Mouse (Mus musculus): ENCODE results near the gene Cspg4.
A peak's percentile ranks its signal among the peaks of the same experiment; 100 is the strongest.
"Not testable (repeated sequence)": the region's sequence is repeated elsewhere in the genome, so short reads cannot be mapped to it uniquely, and the experiment has no call there.

The Cspg4 gene

GRCm38 (mm10) chr9:56926387-56926786 is 61.6 kb downstream of the Cspg4 start:
- DNase-seq (ENCODE audit: low spot score in 2 of 2): no peak

DNA sequence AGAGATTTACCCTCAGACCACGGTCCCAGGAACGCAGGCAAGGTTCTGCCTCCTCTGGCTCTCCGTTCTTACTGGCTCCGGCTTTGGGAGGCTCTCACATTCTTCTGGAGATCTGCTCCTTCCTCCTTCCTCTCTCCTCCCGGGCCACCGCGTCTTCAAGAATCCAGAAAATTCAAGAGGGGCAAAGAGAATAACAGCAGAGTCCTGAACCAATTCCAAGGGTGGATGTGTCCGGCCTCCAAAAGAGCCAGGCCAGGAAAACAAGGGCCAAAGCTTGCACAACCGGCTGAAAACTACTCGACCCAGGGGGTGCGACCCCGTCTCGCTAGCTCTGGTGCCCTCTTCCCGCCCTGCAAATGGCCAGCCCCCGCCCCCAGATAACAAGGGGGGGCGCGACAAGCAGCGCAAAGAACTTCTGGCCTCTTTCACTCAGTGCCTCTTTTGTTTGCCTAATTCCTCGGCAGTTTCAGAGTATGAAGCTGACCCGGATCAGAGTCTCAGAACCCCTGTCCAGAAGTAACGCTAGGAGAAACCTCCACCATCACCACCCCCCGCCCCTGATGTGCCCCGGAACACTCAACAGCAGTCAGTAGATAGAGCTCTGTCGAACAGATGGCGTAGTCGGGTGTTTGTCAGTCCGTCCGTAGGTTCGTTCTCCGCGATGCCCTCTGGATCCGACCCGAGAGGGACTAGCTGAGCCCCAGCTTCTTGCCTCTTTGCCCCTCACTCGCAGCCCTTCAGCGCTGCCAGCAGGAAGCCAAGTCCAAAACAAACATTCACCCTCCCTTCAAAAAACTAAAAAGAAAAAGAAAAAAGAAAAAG is 62.6 kb downstream of the Cspg4 start:
- DNase-seq (ENCODE audit: low spot score in 2 of 2): peak; percentile 27 to 42

- DNase-seq (ENCODE audit: low spot score in 2 of 2): peak; percentile 83 to 88
Observed at GRCm38 (mm10) chr9:56928041-56928811, 63.4 kb downstream of the Cspg4 start, which contains the start of gene Snx33. Gene Snx33 (minus strand): TSS chr9:56928371.

DNA sequence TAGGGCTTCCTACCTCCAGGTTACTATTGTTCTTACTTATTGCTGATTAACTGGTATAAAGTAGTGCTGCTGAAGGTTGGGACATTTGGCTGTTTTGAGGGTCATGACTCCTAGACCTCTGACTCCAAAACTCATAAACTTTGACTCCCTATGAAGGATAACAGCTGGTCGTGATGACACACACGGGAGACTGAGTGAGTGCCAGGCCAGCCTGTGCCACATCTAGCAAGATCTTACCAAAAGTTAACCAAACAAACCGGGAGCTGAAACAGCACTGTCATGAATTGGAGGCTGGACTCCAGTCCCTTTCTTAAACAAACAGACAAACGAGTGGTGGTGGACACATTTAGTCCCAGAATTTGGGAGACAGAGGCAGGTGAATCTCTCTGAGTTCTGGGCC is 64.7 kb downstream of the Cspg4 start:
- no peak for DNase-seq (ENCODE audit: low spot score in 2 of 2)

DNA sequence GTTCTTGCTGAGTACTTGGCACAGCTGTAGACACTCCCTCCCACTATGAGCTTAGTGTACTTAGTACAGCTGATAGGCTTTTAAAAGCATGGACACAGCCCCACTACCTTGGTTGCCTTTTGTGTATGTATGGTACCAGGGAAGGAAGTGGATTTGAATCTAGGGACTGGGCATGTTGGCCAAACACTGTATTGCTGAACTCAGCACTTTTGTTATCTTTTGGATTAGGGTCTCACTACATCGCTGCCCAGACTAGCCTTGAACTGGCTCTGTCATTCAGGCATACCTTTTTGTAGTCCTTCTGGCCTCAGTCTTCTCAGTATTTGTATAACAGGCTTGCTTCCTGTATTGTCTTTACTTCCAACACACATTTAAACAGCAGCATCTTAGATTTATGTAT is 65.7 kb downstream of the Cspg4 start:
- no peak for DNase-seq (ENCODE audit: low spot score in 2 of 2)

GRCm38 (mm10) chr9:56936861-56937222 is 72.0 kb downstream of the Cspg4 start:
- no peak for DNase-seq (ENCODE audit: low spot score in 2 of 2)

DNA sequence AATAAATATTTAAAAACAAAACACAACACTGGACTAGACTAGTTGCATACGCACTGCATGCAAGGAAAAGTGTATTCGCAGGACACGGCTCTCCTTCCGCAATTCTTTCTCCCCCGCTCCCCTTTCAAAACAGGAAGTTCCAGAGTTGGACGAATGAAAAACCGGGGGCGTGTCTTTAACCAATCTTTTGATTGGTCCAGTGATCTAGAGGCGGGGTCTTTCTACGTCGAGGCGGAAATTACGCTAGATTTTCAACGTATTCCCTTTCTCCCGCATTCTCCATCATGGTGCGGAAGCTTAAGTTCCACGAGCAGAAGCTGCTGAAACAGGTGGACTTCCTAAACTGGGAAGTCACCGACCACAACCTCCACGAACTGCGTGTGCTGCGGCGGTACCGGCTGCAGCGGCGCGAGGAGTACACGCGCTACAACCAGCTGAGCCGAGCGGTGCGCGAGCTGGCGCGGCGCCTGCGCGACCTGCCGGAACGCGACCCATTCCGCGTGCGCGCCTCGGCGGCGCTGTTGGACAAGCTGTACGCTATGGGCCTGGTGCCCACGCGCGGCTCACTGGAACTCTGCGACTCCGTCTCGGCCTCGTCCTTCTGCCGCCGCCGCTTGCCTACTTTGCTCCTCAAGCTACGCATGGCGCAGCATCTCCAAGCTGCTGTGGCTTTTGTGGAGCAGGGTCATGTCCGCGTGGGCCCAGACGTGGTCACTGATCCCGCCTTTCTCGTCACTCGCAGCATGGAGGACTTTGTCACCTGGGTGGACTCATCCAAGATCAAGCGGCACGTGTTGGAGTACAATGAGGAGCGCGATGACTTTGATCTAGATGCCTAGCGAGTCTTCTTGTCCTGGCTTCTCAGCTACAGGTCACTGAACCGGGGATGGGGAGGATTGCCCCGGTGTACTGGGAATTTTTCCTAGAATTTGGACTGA is 72.7 kb downstream of the Cspg4 start, which contains the start of gene Imp3:
TSS of gene Imp3 (plus strand) at position 253 of the 938 bp plus-strand sequence.
- DNase-seq (ENCODE audit: low spot score in 2 of 2): peak; percentile 77 to 88

DNA sequence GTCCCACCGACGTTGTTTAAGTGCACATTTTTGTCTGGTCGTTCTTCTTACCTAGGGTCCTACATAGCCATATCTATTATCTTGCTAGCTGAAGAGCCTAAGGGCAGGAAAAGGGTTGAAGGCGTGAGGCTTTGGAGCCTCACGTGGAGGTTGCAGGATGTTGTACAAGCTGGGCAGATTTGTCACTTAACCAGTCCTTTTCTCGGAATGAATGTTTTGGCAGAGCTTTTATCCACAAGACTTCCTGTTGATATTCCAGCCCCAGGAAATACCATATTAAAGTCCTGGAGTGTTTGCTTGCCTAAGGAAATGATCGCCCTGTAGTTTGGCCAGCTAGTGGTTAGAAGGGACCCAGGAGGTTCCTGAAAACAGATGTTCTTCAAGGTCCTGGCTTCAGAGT is 73.5 kb downstream of the Cspg4 start:
- no peak for DNase-seq (ENCODE audit: low spot score in 2 of 2)

DNA sequence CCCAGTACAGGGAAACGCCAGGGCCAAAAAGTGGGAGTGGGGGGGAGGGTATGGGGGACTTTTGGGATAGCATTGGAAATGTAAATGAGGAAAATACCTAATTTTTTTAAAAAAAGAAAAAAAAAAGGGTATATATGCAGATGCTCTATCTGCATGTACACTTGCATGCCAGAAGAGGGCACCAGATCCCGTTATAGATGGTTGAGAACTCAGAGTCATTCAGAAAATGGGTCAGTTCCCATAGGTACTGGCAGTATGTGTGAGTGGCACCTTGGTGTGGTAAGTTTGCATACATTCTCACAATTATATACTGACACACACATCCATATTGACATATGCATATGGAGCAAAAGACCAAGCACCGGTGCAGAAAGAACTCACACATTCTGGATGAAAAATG is 82.6 kb downstream of the Cspg4 start:
- DNase-seq (ENCODE audit: low spot score in 2 of 2): peak in 1 of 2 experiments; percentile 73

DNA sequence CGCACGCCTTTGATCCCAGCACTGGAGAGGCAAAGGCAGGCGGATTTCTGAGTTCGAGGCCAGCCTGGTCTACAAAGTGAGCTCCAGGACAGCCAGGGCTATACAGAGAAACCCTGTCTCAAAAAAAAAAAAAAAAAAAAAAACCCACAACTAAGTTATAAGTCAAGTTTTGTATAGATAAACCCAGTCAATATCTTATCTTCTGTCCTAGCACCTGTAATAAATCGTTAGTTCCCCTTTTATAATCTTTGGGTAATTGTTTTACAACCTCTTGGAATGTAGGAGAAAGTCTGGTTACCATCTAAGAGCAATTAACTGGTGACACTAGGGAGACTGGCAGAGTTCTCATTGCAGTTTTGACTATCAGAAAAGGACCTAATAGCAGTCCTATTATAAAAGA is 83.9 kb downstream of the Cspg4 start:
- DNase-seq (ENCODE audit: low spot score in 2 of 2): not testable (repeated sequence)
